In the genomic region with DNA sequence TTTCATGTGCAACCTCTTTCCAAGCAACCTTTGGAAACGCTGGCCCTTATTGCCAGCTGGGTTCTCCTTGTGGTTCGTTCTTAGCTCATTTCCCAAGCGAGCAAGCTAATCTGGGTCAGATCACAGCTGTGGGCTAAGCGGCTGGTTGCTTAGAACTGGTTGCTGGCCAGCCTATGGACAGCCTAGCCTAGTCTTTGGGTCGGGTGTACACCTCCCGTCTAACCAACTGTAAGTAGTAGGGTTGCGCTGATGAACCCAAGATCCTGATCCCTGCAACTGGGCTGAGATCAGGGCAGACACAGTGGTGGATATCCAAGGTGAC, we compare ENCODE assay signal across 15 mouse cellular contexts.
DNase-seq lines count a peak whose midpoint lies in the region; ATAC-seq and TF ChIP-seq lines count a peak whose summit lies in the region.
"Had no signal": no experiment of that assay in that cellular context is flagged by ENCODE, and none has a peak within 500 bp of the region (broad histone marks: within the 10 kb centered on the region; RNA-seq: fewer than 3 reads in every experiment).

No protein-coding gene starts in this region.

- TF ChIP-seq CTCF in midbrain, postnatal 0 days (IDR thresholded peaks at IDR 0.05) = no peak

- no peak overlapping the region for H3K9ac ChIP-seq in kidney, embryonic 15.5 days
- H3K9ac ChIP-seq in hindbrain, embryonic 14.5 days = no peak overlapping the region
- H3K9ac ChIP-seq in midbrain, postnatal 0 days (replicated peaks; ENCODE audit: low read length, poor library complexity, severe bottlenecking) = no peak overlapping the region
- H3K9ac ChIP-seq: liver, embryonic 12.5 days had no signal

- H3K9me3 ChIP-seq in kidney, embryonic 15.5 days (replicated peaks) = no peaks in the 10 kb centered on the region
- no peaks in the 10 kb centered on the region for H3K9me3 ChIP-seq in hindbrain, embryonic 14.5 days (ENCODE audit: control insufficient read depth, low read length)
- H3K9me3 ChIP-seq in midbrain, postnatal 0 days (ENCODE audit: low read length) = no peaks in the 10 kb centered on the region
- H3K9me3 ChIP-seq: forebrain, embryonic 10.5 days; heart, embryonic 10.5 days; liver, embryonic 12.5 days had no signal

- peak overlapping the region; percentile 30; the same call in 1 of the 2 replicates for H3K4me2 ChIP-seq in kidney, embryonic 15.5 days
- H3K4me2 ChIP-seq in hindbrain, embryonic 14.5 days (replicated peaks) = 0 out of 2 replicates have a peak overlapping the region, but pooled peaks have one; percentile 1
- no peak overlapping the region for H3K4me2 ChIP-seq in midbrain, postnatal 0 days (ENCODE audit: low read depth, low read length, poor library complexity, severe bottlenecking)
- H3K4me2 ChIP-seq: liver, embryonic 12.5 days had no signal

- H3K36me3 ChIP-seq in kidney, embryonic 15.5 days = no peaks in the 10 kb centered on the region
- no peaks in the 10 kb centered on the region for H3K36me3 ChIP-seq in hindbrain, embryonic 14.5 days (replicated peaks; ENCODE audit: control insufficient read depth, insufficient read depth)
- no peaks in the 10 kb centered on the region for H3K36me3 ChIP-seq in midbrain, postnatal 0 days (ENCODE audit: insufficient read depth, low read length)
- H3K36me3 ChIP-seq: forebrain, embryonic 10.5 days; heart, embryonic 10.5 days; liver, embryonic 12.5 days had no signal

- H3K4me1 ChIP-seq in kidney, embryonic 15.5 days = peaks cover 52% of the 10 kb centered on the region
- H3K4me1 ChIP-seq in hindbrain, embryonic 14.5 days (replicated peaks; ENCODE audit: control insufficient read depth, insufficient read depth, low read length) = peaks cover 23% of the 10 kb centered on the region; the same call in 1 of the 2 replicates
- peaks cover 4% of the 10 kb centered on the region; the same call in 1 of the 2 replicates for H3K4me1 ChIP-seq in midbrain, postnatal 0 days (ENCODE audit: insufficient read depth, low read length)
- H3K4me1 ChIP-seq: liver, embryonic 12.5 days had no signal

- DNase-seq in kidney, adult 18-20 months = no peak
- peak; percentile 28 to 38 for DNase-seq in cerebellum, adult 18-20 months
- no peak for DNase-seq in hindbrain, embryonic 14.5 days (ENCODE audit: low spot score)
- no peak for DNase-seq in midbrain, postnatal 0 days (ENCODE audit: low spot score)
- no peak for DNase-seq in right cerebral cortex, postnatal 25 days
- no peak for DNase-seq in ovary, postnatal 10 days (ENCODE audit: low spot score)
- DNase-seq in gastrocnemius, postnatal 10 days = no peak
- DNase-seq: kidney, adult 9 months; lung, postnatal 10 days; thymus, adult 18-20 months had no signal

- 66% methylated on average over 7 of the region's 7 CpGs for WGBS in kidney, embryonic 15.5 days
- WGBS in hindbrain, embryonic 14.5 days = 80% methylated on average over 7 of the region's 7 CpGs
- WGBS in midbrain, postnatal 0 days = 79% methylated on average over 7 of the region's 7 CpGs

- ATAC-seq in kidney, embryonic 15.5 days (replicated peaks; ENCODE audit: low FRiP score) = no peak
- no peak for ATAC-seq in hindbrain, embryonic 14.5 days (ENCODE audit: low FRiP score)
- ATAC-seq in midbrain, postnatal 0 days (ENCODE audit: low FRiP score) = no peak
- ATAC-seq: liver, embryonic 12.5 days had no signal

- H3K27ac ChIP-seq in kidney, embryonic 15.5 days = 0 out of 2 replicates have a peak overlapping the region, but pooled peaks have one; percentile 48
- peak overlapping the region; percentile 73 for H3K27ac ChIP-seq in hindbrain, embryonic 14.5 days
- peak overlapping the region; percentile 21; the same call in 1 of the 2 replicates for H3K27ac ChIP-seq in midbrain, postnatal 0 days (ENCODE audit: low read depth, low read length)
- H3K27ac ChIP-seq: forebrain, embryonic 10.5 days; heart, embryonic 10.5 days; layer of hippocampus, adult 2 months; liver, embryonic 12.5 days had no signal

- no peak overlapping the region for H3K4me3 ChIP-seq in kidney, embryonic 15.5 days (replicated peaks)
- no peak overlapping the region for H3K4me3 ChIP-seq in hindbrain, embryonic 14.5 days (replicated peaks; ENCODE audit: low read length)
- no peak overlapping the region for H3K4me3 ChIP-seq in midbrain, postnatal 0 days (ENCODE audit: low read depth, low read length)
- H3K4me3 ChIP-seq: forebrain, embryonic 10.5 days; heart, embryonic 10.5 days; layer of hippocampus, adult 2 months; liver, embryonic 12.5 days had no signal

- peaks cover 7% of the 10 kb centered on the region; the same call in 1 of the 2 replicates for H3K27me3 ChIP-seq in kidney, embryonic 15.5 days
- no peaks in the 10 kb centered on the region for H3K27me3 ChIP-seq in hindbrain, embryonic 14.5 days (ENCODE audit: control insufficient read depth, insufficient read depth, low read length)
- no peaks in the 10 kb centered on the region for H3K27me3 ChIP-seq in midbrain, postnatal 0 days (ENCODE audit: insufficient read depth, low read length)

Comparison
In these comparisons a context has a peak if more than half of its experiments do, and no peak if none do; other contexts are left out.
1. H3K27ac ChIP-seq: peak in every context shown above with its lines; median percentile 73 in hindbrain, embryonic 14.5 days; 48 in kidney, embryonic 15.5 days; 21 in midbrain, postnatal 0 days.
2. DNase-seq: peak in cerebellum, adult 18-20 months (2 of 2); none in kidney, adult 18-20 months (single experiment), hindbrain, embryonic 14.5 days (single experiment), midbrain, postnatal 0 days (single experiment), right cerebral cortex, postnatal 25 days (single experiment), ovary, postnatal 10 days (single experiment) and gastrocnemius, postnatal 10 days (single experiment).